Mouse (Mus musculus) kidney, adult 2 months (tissue): ENCODE results near the gene Uspl1. TPM values are rescaled to one million over a fixed set of nuclear protein-coding genes. Genes with fewer than 3 reads are reported as not detected.
A peak's percentile ranks its signal among the peaks of the same experiment; 100 is the strongest.

ENCODE experiments used
- DNase-seq: peaks from one replicate; pipeline ENCODE4 v3.0.0; 2021
- H3K27ac ChIP-seq: fragments of 200-500 bp; 2 replicates; pipeline ENCODE4 v1.5.1; 2012; ENCODE audit warnings: low read depth, low read length, control low read depth, inconsistent platforms; ENCODE audit not compliant: insufficient read depth
- H3K27me3 ChIP-seq: fragments of 200-500 bp; replicated peaks from 2 replicates; pipeline ENCODE4 v1.6.1; 2012; ENCODE audit warnings: mild to moderate bottlenecking, moderate library complexity, low read length, inconsistent platforms; ENCODE audit not compliant: control insufficient read depth, insufficient read depth
- H3K36me3 ChIP-seq: fragments of 200-500 bp; 2 replicates; pipeline ENCODE4 v1.6.1; 2012; ENCODE audit warnings: mild to moderate bottlenecking, moderate library complexity, low read length, inconsistent platforms; ENCODE audit not compliant: control insufficient read depth, insufficient read depth
- H3K4me1 ChIP-seq: fragments of 200-500 bp; 2 replicates; pipeline ENCODE4 v1.6.1; 2011; ENCODE audit warnings: low read length; ENCODE audit not compliant: control insufficient read depth, insufficient read depth
- H3K4me3 ChIP-seq: fragments of 200-500 bp; 2 replicates; pipeline ENCODE4 v1.5.1; 2011; ENCODE audit warnings: mild to moderate bottlenecking, low read depth, low read length, control low read depth; ENCODE audit not compliant: insufficient read depth
- CTCF ChIP-seq: fragments of 200-500 bp; conservative IDR thresholded peaks from 2 replicates; pipeline ENCODE4 v1.5.1; 2011; ENCODE audit warnings: low read depth, mild to moderate bottlenecking, control low read depth, low read length, moderate library complexity, mixed read lengths; ENCODE audit not compliant: insufficient read depth, insufficient read length
- POLR2A ChIP-seq: fragments of 200-500 bp; IDR thresholded peaks from one replicate; pipeline ENCODE4 v1.6.1; 2011; ENCODE audit warnings: low read depth, low read length, control low read depth
- WGBS: fragments of 180-500 bp; shearing (Covaris S2); methylation state at CpG from one replicate; pipeline ENCODE4 v1.1.7; 2018; 5-methylcytosine and 5-hydroxymethylcytosine counted together
- polyA plus RNA-seq: library from polyadenylated mRNA; depleted of rRNA; stranded (reverse); fragments of >200 nt; gene quantifications from 2 replicates; pipeline ENCODE4 v1.2.3, GENCODE M21; 2012

Gene Uspl1
- polyA plus RNA-seq, 1 experiment, result 9.9 TPM

GRCm38 (mm10) chr5:149168051-149168450, 16.1 kb upstream of the Uspl1 start:
- H3K36me3 ChIP-seq, result no peaks in the 10 kb centered on the region
- H3K4me1 ChIP-seq, result peaks cover 6% of the 10 kb centered on the region
- TF ChIP-seq CTCF, result no peak
- no peak for TF ChIP-seq POLR2A
- no peaks in the 10 kb centered on the region for H3K27me3 ChIP-seq
- H3K27ac ChIP-seq, result no peak overlapping the region
- no peak for DNase-seq
- no peak overlapping the region for H3K4me3 ChIP-seq
- 88% methylated on average over 2 of the region's 2 CpGs for WGBS

GRCm38 (mm10) chr5:149168816-149169215, 15.3 kb upstream of the Uspl1 start:
- 90% methylated on average over 9 of the region's 9 CpGs for WGBS
- DNase-seq, result no peak
- no peak for TF ChIP-seq POLR2A
- no peak for TF ChIP-seq CTCF
- Histone ChIP-seq H3K4me1 (peaks cover 6% of the 10 kb centered on the region), H3K4me3 (no peak overlapping the region), H3K27ac (no peak overlapping the region), H3K36me3 (no peaks in the 10 kb centered on the region), H3K27me3 (no peaks in the 10 kb centered on the region)

GRCm38 (mm10) chr5:149170841-149171588, 13.1 kb upstream of the Uspl1 start:
- H3K27me3 ChIP-seq, result no peaks in the 10 kb centered on the region
- whole genome bisulfite sequencing, result 65% methylated on average over 8 of the region's 8 CpGs
- no peaks in the 10 kb centered on the region for H3K36me3 ChIP-seq
- DNase-seq, result peak; percentile 68
- no peak overlapping the region for H3K27ac ChIP-seq
- no peaks in the 10 kb centered on the region for H3K4me1 ChIP-seq
- no peak overlapping the region for H3K4me3 ChIP-seq
- TF ChIP-seq POLR2A (no peak), CTCF (no peak)

- H3K36me3 ChIP-seq, result no peaks in the 10 kb centered on the region
- no peak overlapping the region for H3K27ac ChIP-seq
- no peaks in the 10 kb centered on the region for H3K27me3 ChIP-seq
- TF ChIP-seq CTCF, result no peak
- no peak overlapping the region for H3K4me3 ChIP-seq
- 88% methylated on average over 10 of the region's 10 CpGs for WGBS
- H3K4me1 ChIP-seq, result no peaks in the 10 kb centered on the region
- DNase-seq, result no peak
Measured at GRCm38 (mm10) chr5:149172246-149172645, 11.9 kb upstream of the Uspl1 start.

GRCm38 (mm10) chr5:149174527-149174926, 9.6 kb upstream of the Uspl1 start:
- Histone ChIP-seq H3K4me1 (no peaks in the 10 kb centered on the region), H3K27me3 (no peaks in the 10 kb centered on the region), H3K4me3 (no peak overlapping the region), H3K36me3 (no peaks in the 10 kb centered on the region), H3K27ac (no peak overlapping the region)
- 88% methylated on average over 7 of the region's 7 CpGs for WGBS
- DNase-seq, result no peak
- TF ChIP-seq POLR2A (no peak), CTCF (no peak)

- Histone ChIP-seq H3K27ac (no peak overlapping the region), H3K4me1 (no peaks in the 10 kb centered on the region), H3K36me3 (no peaks in the 10 kb centered on the region), H3K27me3 (no peaks in the 10 kb centered on the region), H3K4me3 (no peak overlapping the region)
- DNase-seq, result no peak
- TF ChIP-seq CTCF, result no peak
- no peak for TF ChIP-seq POLR2A
- WGBS, result 94% methylated on average over 6 of the region's 6 CpGs
Measured at GRCm38 (mm10) chr5:149175736-149176135, 8.4 kb upstream of the Uspl1 start.

GRCm38 (mm10) chr5:149178095-149178494, 6.1 kb upstream of the Uspl1 start:
- no peaks in the 10 kb centered on the region for H3K27me3 ChIP-seq
- TF ChIP-seq CTCF (no peak), POLR2A (no peak)
- H3K36me3 ChIP-seq, result no peaks in the 10 kb centered on the region
- WGBS, result 87% methylated on average over 5 of the region's 5 CpGs
- H3K4me3 ChIP-seq, result no peak overlapping the region
- DNase-seq, result no peak
- no peaks in the 10 kb centered on the region for H3K4me1 ChIP-seq
- no peak overlapping the region for H3K27ac ChIP-seq
